Mouse (Mus musculus): ENCODE data around the gene Trappc1. TPM values are rescaled to one million over a fixed set of nuclear protein-coding genes. Genes with fewer than 3 reads are reported as not detected.

The Trappc1 gene
- polyA plus RNA-seq, 1 experiment from 2014 or later, result 159 TPM

DNA sequence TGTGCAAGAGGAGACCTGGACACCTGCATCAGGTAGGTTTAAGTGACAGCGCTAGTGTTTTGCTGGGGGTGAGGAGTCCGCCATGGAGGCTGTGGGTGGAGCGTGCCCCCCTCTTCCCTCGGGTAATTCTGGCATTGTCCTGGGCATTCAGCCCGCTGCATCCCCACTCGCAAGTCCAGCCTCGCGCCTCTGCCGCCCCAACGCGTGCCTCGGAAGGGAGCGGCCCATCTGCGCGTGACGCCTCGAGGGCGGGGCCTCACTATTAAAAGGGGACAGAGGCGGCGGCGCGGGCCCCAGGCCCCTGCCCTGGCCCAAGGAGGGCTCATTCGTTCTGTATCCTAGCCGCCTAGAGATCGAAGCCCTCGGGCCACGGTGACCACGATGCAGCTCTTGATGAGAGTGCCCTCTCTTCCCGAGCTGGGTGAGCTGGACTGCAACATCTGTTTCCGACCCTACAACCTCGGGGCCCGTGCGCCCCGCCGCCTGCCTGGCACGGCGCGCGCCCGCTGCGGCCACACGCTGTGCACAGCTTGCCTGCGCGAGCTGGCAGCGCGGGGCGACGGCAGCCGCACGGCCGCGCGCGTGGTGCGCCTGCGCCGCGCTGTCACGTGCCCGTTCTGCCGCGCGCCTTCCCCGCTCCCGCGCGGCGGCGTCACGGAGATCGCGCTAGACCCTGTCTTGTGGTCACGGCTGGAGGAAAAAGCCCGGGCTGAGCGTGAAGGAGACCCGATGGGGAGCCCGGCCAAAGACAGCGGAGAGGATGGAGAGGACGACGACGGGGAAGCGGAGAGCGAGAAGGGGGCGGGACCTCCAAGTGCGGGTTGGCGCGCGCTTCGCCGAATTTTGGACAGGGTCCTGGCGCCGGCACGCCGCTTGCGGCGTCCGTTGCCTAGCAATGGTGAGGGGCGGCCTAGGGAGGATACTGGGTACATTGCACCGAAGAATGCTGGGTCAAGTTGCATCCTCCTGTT is 16.7 kb downstream of the Trappc1 start, which contains the start of gene Rnf227:
TSS of gene Rnf227 (plus strand) at position 301 of the 971 bp plus-strand sequence.
- ATAC-seq (ENCODE audit: low read depth), result peak; percentile 93
- Histone ChIP-seq H3K9me3 (ENCODE audit: control insufficient read depth, low read length) (no peaks in the 10 kb centered on the region), H3K4me2 (ENCODE audit: low read depth, low read length) (peak within 1 kb of the TSS; percentile 96), H3K9ac (ENCODE audit: low read length) (peak within 1 kb of the TSS; percentile 76), H3K27me3 (ENCODE audit: control insufficient read depth, insufficient read depth, low read depth, low read length) (no peaks in the 10 kb centered on the region), H3K36me3 (ENCODE audit: control insufficient read depth, insufficient read depth, low read length) (peaks cover 20% of the 10 kb centered on the region; the same call in 1 of the 2 replicates), H3K27ac (ENCODE audit: low read length) (peak within 1 kb of the TSS; percentile 52; the same call in 1 of the 2 replicates), H3K4me1 (replicated peaks; ENCODE audit: control insufficient read depth, insufficient read depth, low read length) (peaks cover 12% of the 10 kb centered on the region), H3K4me3 (ENCODE audit: low read length) (peak within 1 kb of the TSS; percentile 65)
- 1% methylated on average over 99 of the region's 99 CpGs for WGBS

DNA sequence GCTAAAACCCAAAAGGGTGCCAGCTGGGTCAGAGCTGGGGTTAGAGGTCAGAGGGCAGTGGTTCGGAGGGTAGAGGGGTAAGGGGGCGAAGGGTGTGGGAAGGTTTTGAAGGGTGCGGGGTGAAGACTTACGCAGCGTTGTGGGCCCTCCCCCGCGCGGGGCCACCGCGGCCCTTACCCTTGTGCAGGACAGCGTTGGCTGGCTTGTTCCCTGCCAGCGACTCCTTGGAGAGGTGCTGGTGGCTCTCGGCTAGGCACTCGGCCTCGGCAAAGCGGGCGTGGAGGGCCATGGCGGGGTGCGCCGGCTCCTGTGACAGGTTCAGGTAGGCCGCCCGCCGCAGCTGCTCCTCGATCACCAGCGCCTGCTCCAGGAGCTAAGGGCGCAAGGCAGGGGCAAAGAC is 22.7 kb downstream of the Trappc1 start:
- no peaks in the 10 kb centered on the region; the same call in 1 of the 2 replicates for H3K4me1 ChIP-seq (replicated peaks; ENCODE audit: control insufficient read depth, insufficient read depth, low read length)
- no peak overlapping the region for H3K9ac ChIP-seq (ENCODE audit: low read length)
- H3K27ac ChIP-seq (ENCODE audit: low read length), result no peak overlapping the region
- WGBS, result 79% methylated on average over 26 of the region's 26 CpGs
- peaks cover 63% of the 10 kb centered on the region for H3K36me3 ChIP-seq (ENCODE audit: control insufficient read depth, insufficient read depth, low read length)
- H3K4me3 ChIP-seq (ENCODE audit: low read length), result no peak overlapping the region
- no peaks in the 10 kb centered on the region for H3K9me3 ChIP-seq (ENCODE audit: control insufficient read depth, low read length)
- H3K27me3 ChIP-seq (ENCODE audit: control insufficient read depth, insufficient read depth, low read depth, low read length), result no peaks in the 10 kb centered on the region
- peak; percentile 7; the same call in 1 of the 2 replicates for ATAC-seq (ENCODE audit: low read depth)
- no peak overlapping the region for H3K4me2 ChIP-seq (ENCODE audit: low read depth, low read length)

DNA sequence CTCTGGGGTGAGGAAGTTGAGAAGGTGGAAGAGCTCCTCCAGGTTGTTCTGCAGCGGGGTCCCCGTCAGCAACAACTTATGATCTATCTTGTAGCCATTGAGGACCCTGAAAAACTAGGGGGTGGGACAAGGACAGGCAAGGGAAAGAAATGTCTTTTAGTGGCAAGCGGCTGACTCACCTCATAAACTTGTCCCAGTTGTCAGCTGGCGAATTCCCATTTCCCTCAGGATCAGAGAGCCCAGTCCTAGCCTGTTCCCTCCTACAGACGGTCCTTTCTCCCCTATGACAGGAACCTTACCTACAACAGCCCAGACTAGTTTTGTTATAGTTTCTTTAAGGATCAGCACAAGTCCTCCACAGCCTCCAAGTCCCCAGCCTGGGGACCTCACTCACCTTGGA is 32.8 kb downstream of the Trappc1 start:
- WGBS, result 86% methylated on average over 5 of the region's 5 CpGs

DNA sequence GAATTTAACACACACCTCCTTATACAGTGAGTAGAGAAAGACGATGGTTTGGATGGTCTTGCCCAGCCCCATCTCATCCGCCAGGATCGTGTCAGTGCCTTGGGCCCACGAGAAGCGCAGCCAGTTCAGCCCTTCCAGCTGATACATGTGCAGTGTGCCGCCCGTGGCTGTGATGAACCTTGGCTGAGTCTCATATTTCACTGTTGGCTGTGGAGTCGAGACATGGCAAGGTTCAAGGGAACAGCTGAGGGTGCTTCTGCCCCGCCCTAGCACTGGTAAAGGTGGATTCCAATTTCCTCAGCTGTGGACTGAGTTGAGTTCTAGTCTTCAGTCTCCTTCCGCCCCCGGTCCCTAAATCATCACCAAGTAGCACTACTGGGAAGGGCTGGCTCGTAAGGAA is 33.9 kb downstream of the Trappc1 start:
- no peaks in the 10 kb centered on the region for H3K9me3 ChIP-seq (ENCODE audit: control insufficient read depth, low read length)
- 85% methylated on average over 12 of the region's 12 CpGs for WGBS
- H3K27me3 ChIP-seq (ENCODE audit: control insufficient read depth, insufficient read depth, low read depth, low read length), result no peaks in the 10 kb centered on the region
- no peak overlapping the region for H3K4me3 ChIP-seq (ENCODE audit: low read length)
- no peak overlapping the region for H3K9ac ChIP-seq (ENCODE audit: low read length)
- H3K36me3 ChIP-seq (ENCODE audit: control insufficient read depth, insufficient read depth, low read length), result peaks cover 85% of the 10 kb centered on the region
- H3K4me2 ChIP-seq (ENCODE audit: low read depth, low read length), result no peak overlapping the region
- ATAC-seq (ENCODE audit: low read depth), result no peak
- peaks cover 2% of the 10 kb centered on the region; the same call in 1 of the 2 replicates for H3K4me1 ChIP-seq (replicated peaks; ENCODE audit: control insufficient read depth, insufficient read depth, low read length)
- H3K27ac ChIP-seq (ENCODE audit: low read length), result no peak overlapping the region

More for the DNA sequence above, 32.8 kb downstream of the Trappc1 start:
- Histone ChIP-seq H3K9ac (ENCODE audit: low read length) (no peak overlapping the region), H3K4me2 (ENCODE audit: low read depth, low read length) (no peak overlapping the region), H3K4me1 (replicated peaks; ENCODE audit: control insufficient read depth, insufficient read depth, low read length) (no peaks in the 10 kb centered on the region), H3K36me3 (ENCODE audit: control insufficient read depth, insufficient read depth, low read length) (peaks cover 85% of the 10 kb centered on the region), H3K9me3 (ENCODE audit: control insufficient read depth, low read length) (no peaks in the 10 kb centered on the region), H3K27ac (ENCODE audit: low read length) (no peak overlapping the region), H3K27me3 (ENCODE audit: control insufficient read depth, insufficient read depth, low read depth, low read length) (no peaks in the 10 kb centered on the region), H3K4me3 (ENCODE audit: low read length) (no peak overlapping the region)
- no peak for ATAC-seq (ENCODE audit: low read depth)

DNA sequence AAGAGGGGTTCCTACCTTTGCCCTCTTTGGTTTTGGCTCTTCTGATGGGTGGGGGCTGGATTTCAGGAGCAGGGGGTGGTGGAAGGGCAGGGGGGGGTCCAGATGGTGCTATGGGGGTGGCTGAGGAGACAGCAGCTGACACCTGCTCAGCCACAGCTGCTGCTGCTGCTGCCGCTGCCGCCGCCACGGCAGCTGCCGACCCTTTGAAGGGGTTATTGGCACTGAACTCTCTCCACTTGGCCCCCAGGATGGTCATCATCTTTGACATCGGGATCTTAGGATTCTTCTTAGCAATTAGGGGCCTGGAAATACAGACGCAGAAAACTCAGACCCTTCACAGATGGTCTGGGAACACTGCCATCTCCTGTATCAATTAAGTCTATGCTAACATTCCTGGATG is 38.2 kb downstream of the Trappc1 start:
- H3K36me3 ChIP-seq (ENCODE audit: control insufficient read depth, insufficient read depth, low read length), result peaks cover 62% of the 10 kb centered on the region
- ATAC-seq (ENCODE audit: low read depth), result no peak
- no peaks in the 10 kb centered on the region for H3K27me3 ChIP-seq (ENCODE audit: control insufficient read depth, insufficient read depth, low read depth, low read length)
- H3K9ac ChIP-seq (ENCODE audit: low read length), result no peak overlapping the region
- no peak overlapping the region for H3K4me2 ChIP-seq (ENCODE audit: low read depth, low read length)
- 59% methylated on average over 7 of the region's 7 CpGs for WGBS
- no peaks in the 10 kb centered on the region for H3K9me3 ChIP-seq (ENCODE audit: control insufficient read depth, low read length)
- H3K27ac ChIP-seq (ENCODE audit: low read length), result no peak overlapping the region
- H3K4me1 ChIP-seq (replicated peaks; ENCODE audit: control insufficient read depth, insufficient read depth, low read length), result peaks cover 28% of the 10 kb centered on the region
- H3K4me3 ChIP-seq (ENCODE audit: low read length), result no peak overlapping the region

DNA sequence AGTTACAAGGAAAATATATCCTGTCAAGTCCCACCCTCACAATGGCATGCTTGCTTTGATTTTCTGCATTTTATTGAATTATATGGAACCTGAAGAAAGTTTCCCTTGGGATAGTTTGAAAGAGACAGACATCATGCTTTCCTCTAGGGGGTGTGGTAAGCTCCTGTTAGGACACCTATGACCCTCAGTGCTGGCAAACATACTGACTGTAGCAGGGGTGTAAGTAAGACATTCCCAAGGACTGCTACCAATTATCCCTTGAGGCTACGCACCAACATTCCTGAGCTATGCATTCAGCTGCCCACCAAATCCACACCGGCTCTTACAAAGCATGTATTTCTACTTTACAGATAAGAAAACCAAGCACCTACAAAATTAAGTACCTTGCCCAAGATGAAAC is 38.7 kb downstream of the Trappc1 start:
- Histone ChIP-seq H3K36me3 (ENCODE audit: control insufficient read depth, insufficient read depth, low read length) (peaks cover 57% of the 10 kb centered on the region), H3K9ac (ENCODE audit: low read length) (no peak overlapping the region), H3K27ac (ENCODE audit: low read length) (no peak overlapping the region), H3K27me3 (ENCODE audit: control insufficient read depth, insufficient read depth, low read depth, low read length) (no peaks in the 10 kb centered on the region), H3K4me2 (ENCODE audit: low read depth, low read length) (no peak overlapping the region), H3K4me1 (replicated peaks; ENCODE audit: control insufficient read depth, insufficient read depth, low read length) (peaks cover 28% of the 10 kb centered on the region), H3K4me3 (ENCODE audit: low read length) (no peak overlapping the region), H3K9me3 (ENCODE audit: control insufficient read depth, low read length) (no peaks in the 10 kb centered on the region)
- ATAC-seq (ENCODE audit: low read depth), result no peak
- WGBS, result 67% methylated on average over 2 of the region's 2 CpGs

DNA sequence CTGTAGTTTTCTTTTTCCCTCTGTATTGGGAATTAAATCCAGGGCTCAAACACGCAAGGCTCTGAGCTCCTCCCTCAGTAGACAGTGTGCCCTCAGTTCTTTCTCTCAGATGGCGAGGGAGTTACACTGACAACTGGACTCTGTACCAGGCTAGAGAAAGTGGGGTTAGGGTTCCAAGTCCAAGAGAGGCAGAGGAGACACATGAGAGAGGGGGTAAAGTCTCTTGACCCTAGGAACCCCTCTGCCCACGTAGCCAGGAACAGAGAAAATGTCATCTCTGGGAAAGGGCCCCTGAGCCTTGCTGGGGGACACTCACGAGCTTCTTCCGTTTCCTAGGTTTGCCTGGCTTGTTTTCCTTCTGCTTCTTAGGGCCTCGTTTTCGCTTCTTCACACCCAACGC is 40.6 kb downstream of the Trappc1 start:
- WGBS, result 25% methylated on average over 8 of the region's 8 CpGs
- no peaks in the 10 kb centered on the region for H3K27me3 ChIP-seq (ENCODE audit: control insufficient read depth, insufficient read depth, low read depth, low read length)
- no peak for ATAC-seq (ENCODE audit: low read depth)
- peak overlapping the region; percentile 35; the same call in 1 of the 2 replicates for H3K9ac ChIP-seq (ENCODE audit: low read length)
- H3K27ac ChIP-seq (ENCODE audit: low read length), result peak overlapping the region; percentile 100
- peaks cover 33% of the 10 kb centered on the region for H3K4me1 ChIP-seq (replicated peaks; ENCODE audit: control insufficient read depth, insufficient read depth, low read length)
- peak overlapping the region; percentile 94 for H3K4me2 ChIP-seq (ENCODE audit: low read depth, low read length)
- no peaks in the 10 kb centered on the region for H3K9me3 ChIP-seq (ENCODE audit: control insufficient read depth, low read length)
- H3K36me3 ChIP-seq (ENCODE audit: control insufficient read depth, insufficient read depth, low read length), result peaks cover 40% of the 10 kb centered on the region
- peak overlapping the region; percentile 90; the same call in 1 of the 2 replicates for H3K4me3 ChIP-seq (ENCODE audit: low read length)

DNA sequence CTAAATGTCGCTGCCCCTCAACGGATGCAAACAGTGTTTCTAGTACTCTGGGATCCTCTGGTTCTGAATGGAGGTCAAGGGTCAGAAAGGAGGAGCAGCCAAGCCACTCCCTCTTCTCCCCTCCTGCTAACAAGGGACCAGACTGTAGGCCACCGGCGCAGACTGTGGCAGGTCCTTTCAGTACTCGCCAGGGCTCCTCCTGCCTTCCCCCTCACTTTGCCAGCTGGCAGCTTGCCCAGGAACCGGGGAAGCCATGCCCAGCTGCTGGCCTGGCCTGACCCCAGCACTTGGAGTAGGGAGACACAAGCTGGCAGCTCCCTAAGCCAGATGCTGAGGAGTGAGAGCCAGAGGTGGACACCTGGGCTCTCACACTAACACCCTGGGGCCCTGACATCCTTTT is 41.1 kb downstream of the Trappc1 start:
- Histone ChIP-seq H3K9me3 (ENCODE audit: control insufficient read depth, low read length) (no peaks in the 10 kb centered on the region), H3K27me3 (ENCODE audit: control insufficient read depth, insufficient read depth, low read depth, low read length) (no peaks in the 10 kb centered on the region), H3K9ac (ENCODE audit: low read length) (0 out of 2 replicates have a peak overlapping the region, but pooled peaks have one; percentile 12), H3K4me2 (ENCODE audit: low read depth, low read length) (peak overlapping the region; percentile 94), H3K4me3 (ENCODE audit: low read length) (peak overlapping the region; percentile 90; the same call in 1 of the 2 replicates), H3K4me1 (replicated peaks; ENCODE audit: control insufficient read depth, insufficient read depth, low read length) (peaks cover 33% of the 10 kb centered on the region), H3K27ac (ENCODE audit: low read length) (peak overlapping the region; percentile 100), H3K36me3 (ENCODE audit: control insufficient read depth, insufficient read depth, low read length) (peaks cover 34% of the 10 kb centered on the region)
- ATAC-seq (ENCODE audit: low read depth), result peak; percentile 64
- WGBS, result 3% methylated on average over 6 of the region's 6 CpGs

DNA sequence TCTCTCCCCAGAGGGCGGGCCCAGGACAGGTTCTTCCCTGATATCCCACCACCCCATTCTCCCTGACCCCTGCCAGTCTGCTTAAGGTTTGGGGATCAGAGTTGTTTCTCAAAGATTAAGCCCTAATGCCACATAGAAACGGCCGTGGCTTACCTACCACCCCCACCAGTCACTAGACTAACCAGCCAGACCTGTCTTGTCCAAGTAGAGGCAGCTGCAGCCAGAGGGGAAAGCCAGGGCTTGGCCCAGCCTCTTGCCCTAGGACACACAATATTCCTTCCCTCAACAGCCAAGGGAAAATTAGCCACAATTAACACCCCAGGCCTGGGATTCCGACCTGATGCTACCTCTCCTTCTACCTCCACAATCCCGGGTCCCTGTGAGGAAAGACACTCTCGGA is 41.9 kb downstream of the Trappc1 start:
- Histone ChIP-seq H3K4me3 (ENCODE audit: low read length) (peak overlapping the region; percentile 90), H3K4me2 (ENCODE audit: low read depth, low read length) (peak overlapping the region; percentile 94), H3K9me3 (ENCODE audit: control insufficient read depth, low read length) (no peaks in the 10 kb centered on the region), H3K27ac (ENCODE audit: low read length) (peak overlapping the region; percentile 100), H3K27me3 (ENCODE audit: control insufficient read depth, insufficient read depth, low read depth, low read length) (no peaks in the 10 kb centered on the region), H3K9ac (ENCODE audit: low read length) (peak overlapping the region; percentile 70), H3K36me3 (ENCODE audit: control insufficient read depth, insufficient read depth, low read length) (peaks cover 26% of the 10 kb centered on the region), H3K4me1 (replicated peaks; ENCODE audit: control insufficient read depth, insufficient read depth, low read length) (peaks cover 36% of the 10 kb centered on the region)
- WGBS, result 15% methylated on average over 6 of the region's 6 CpGs
- ATAC-seq (ENCODE audit: low read depth), result no peak

Data from lung, embryonic 16.5 days (tissue).